Mouse (Mus musculus): ENCODE data around the gene Cnih2. TPM values are rescaled to one million over a fixed set of nuclear protein-coding genes. Genes with fewer than 3 reads are reported as not detected.
A peak's percentile ranks its signal among the peaks of the same experiment; 100 is the strongest.

Gene Cnih2
- polyA plus RNA-seq, 1 experiment from 2014 or later, result 48.9 TPM

- ATAC-seq (replicated peaks; ENCODE audit: insufficient number of reproducible peaks, low FRiP score, low TSS enrichment, low read depth), result no peak
- DNase-seq (ENCODE audit: low spot score), result no peak
- Histone ChIP-seq H3K4me1 (ENCODE audit: control insufficient read depth, insufficient read depth, low read length) (peaks cover 6% of the 10 kb centered on the region; the same call in 1 of the 2 replicates), H3K9me3 (replicated peaks; ENCODE audit: control insufficient read depth, low read length) (no peaks in the 10 kb centered on the region), H3K4me3 (ENCODE audit: low read depth, low read length) (peak overlapping the region; percentile 82), H3K36me3 (replicated peaks; ENCODE audit: control insufficient read depth, insufficient read depth, low read depth, low read length) (peaks cover 5% of the 10 kb centered on the region), H3K27me3 (ENCODE audit: control insufficient read depth, insufficient read depth, low read length) (no peaks in the 10 kb centered on the region), H3K9ac (replicated peaks; ENCODE audit: low read length) (peak overlapping the region; percentile 85), H3K27ac (replicated peaks; ENCODE audit: low read depth, low read length) (peak overlapping the region; percentile 82; the same call in 1 of the 2 replicates), H3K4me2 (ENCODE audit: low read depth, low read length) (peak overlapping the region; percentile 88)
- 17% methylated on average over 9 of the region's 9 CpGs for whole genome bisulfite sequencing
These were observed 7.8 kb upstream of the Cnih2 start for GRCm38 (mm10) chr19:5106074-5106473.

- WGBS, result 3% methylated on average over 24 of the region's 31 CpGs
- Histone ChIP-seq H3K4me3 (ENCODE audit: low read depth, low read length) (peak overlapping the region; percentile 69), H3K36me3 (replicated peaks; ENCODE audit: control insufficient read depth, insufficient read depth, low read depth, low read length) (peaks cover 9% of the 10 kb centered on the region), H3K4me1 (ENCODE audit: control insufficient read depth, insufficient read depth, low read length) (peaks cover 13% of the 10 kb centered on the region), H3K9ac (replicated peaks; ENCODE audit: low read length) (peak overlapping the region; percentile 87), H3K27ac (replicated peaks; ENCODE audit: low read depth, low read length) (no peak overlapping the region; the same call in 1 of the 2 replicates), H3K9me3 (replicated peaks; ENCODE audit: control insufficient read depth, low read length) (no peaks in the 10 kb centered on the region), H3K27me3 (ENCODE audit: control insufficient read depth, insufficient read depth, low read length) (no peaks in the 10 kb centered on the region; the same call in 1 of the 2 replicates), H3K4me2 (ENCODE audit: low read depth, low read length) (peak overlapping the region; percentile 99)
- DNase-seq (ENCODE audit: low spot score) (peak; percentile 56), ATAC-seq (replicated peaks; ENCODE audit: insufficient number of reproducible peaks, low FRiP score, low TSS enrichment, low read depth) (0 out of 2 replicates have a peak, but pooled peaks have one; percentile 16)
These were observed 579 bp downstream of the Cnih2 start for GRCm38 (mm10) chr19:5097521-5098362.

GRCm38 (mm10) chr19:5095887-5096474 is 2.3 kb downstream of the Cnih2 start:
- Histone ChIP-seq H3K4me1 (ENCODE audit: control insufficient read depth, insufficient read depth, low read length) (peaks cover 13% of the 10 kb centered on the region), H3K9ac (replicated peaks; ENCODE audit: low read length) (0 out of 2 replicates have a peak overlapping the region, but pooled peaks have one; percentile 35), H3K4me3 (ENCODE audit: low read depth, low read length) (no peak overlapping the region), H3K27me3 (ENCODE audit: control insufficient read depth, insufficient read depth, low read length) (no peaks in the 10 kb centered on the region; the same call in 1 of the 2 replicates), H3K9me3 (replicated peaks; ENCODE audit: control insufficient read depth, low read length) (no peaks in the 10 kb centered on the region), H3K36me3 (replicated peaks; ENCODE audit: control insufficient read depth, insufficient read depth, low read depth, low read length) (peaks cover 5% of the 10 kb centered on the region), H3K4me2 (ENCODE audit: low read depth, low read length) (no peak overlapping the region; the same call in 1 of the 2 replicates), H3K27ac (replicated peaks; ENCODE audit: low read depth, low read length) (no peak overlapping the region)
- DNase-seq (ENCODE audit: low spot score) (no peak), ATAC-seq (replicated peaks; ENCODE audit: insufficient number of reproducible peaks, low FRiP score, low TSS enrichment, low read depth) (no peak)
- 11% methylated on average over 9 of the region's 9 CpGs for WGBS

- Histone ChIP-seq H3K9me3 (replicated peaks; ENCODE audit: control insufficient read depth, low read length) (no peaks in the 10 kb centered on the region), H3K36me3 (replicated peaks; ENCODE audit: control insufficient read depth, insufficient read depth, low read depth, low read length) (peaks cover under 1% of the 10 kb centered on the region), H3K27ac (replicated peaks; ENCODE audit: low read depth, low read length) (no peak overlapping the region), H3K4me3 (ENCODE audit: low read depth, low read length) (peak overlapping the region; percentile 6; the same call in 1 of the 2 replicates), H3K27me3 (ENCODE audit: control insufficient read depth, insufficient read depth, low read length) (no peaks in the 10 kb centered on the region; the same call in 1 of the 2 replicates), H3K4me2 (ENCODE audit: low read depth, low read length) (no peak overlapping the region), H3K4me1 (ENCODE audit: control insufficient read depth, insufficient read depth, low read length) (peaks cover 13% of the 10 kb centered on the region), H3K9ac (replicated peaks; ENCODE audit: low read length) (no peak overlapping the region)
- WGBS, result 45% methylated on average over 11 of the region's 11 CpGs
- DNase-seq (ENCODE audit: low spot score) (no peak), ATAC-seq (replicated peaks; ENCODE audit: insufficient number of reproducible peaks, low FRiP score, low TSS enrichment, low read depth) (no peak; the same call in 1 of the 2 replicates)
These were observed 3.4 kb downstream of the Cnih2 start for GRCm38 (mm10) chr19:5094746-5095417.

- Histone ChIP-seq H3K36me3 (replicated peaks; ENCODE audit: control insufficient read depth, insufficient read depth, low read depth, low read length) (no peaks in the 10 kb centered on the region), H3K27me3 (ENCODE audit: control insufficient read depth, insufficient read depth, low read length) (no peaks in the 10 kb centered on the region; the same call in 1 of the 2 replicates), H3K4me3 (ENCODE audit: low read depth, low read length) (peak overlapping the region; percentile 6; the same call in 1 of the 2 replicates), H3K9me3 (replicated peaks; ENCODE audit: control insufficient read depth, low read length) (no peaks in the 10 kb centered on the region), H3K27ac (replicated peaks; ENCODE audit: low read depth, low read length) (no peak overlapping the region), H3K4me1 (ENCODE audit: control insufficient read depth, insufficient read depth, low read length) (peaks cover 15% of the 10 kb centered on the region), H3K4me2 (ENCODE audit: low read depth, low read length) (no peak overlapping the region), H3K9ac (replicated peaks; ENCODE audit: low read length) (no peak overlapping the region)
- WGBS, result 2% methylated on average over 21 of the region's 21 CpGs
- DNase-seq (ENCODE audit: low spot score) (peak; percentile 98), ATAC-seq (replicated peaks; ENCODE audit: insufficient number of reproducible peaks, low FRiP score, low TSS enrichment, low read depth) (peak; percentile 61)
These were observed 4.1 kb downstream of the Cnih2 start for GRCm38 (mm10) chr19:5094243-5094632.

- no peak overlapping the region for H3K4me3 ChIP-seq (ENCODE audit: low read depth, low read length)
- H3K9ac ChIP-seq (replicated peaks; ENCODE audit: low read length), result no peak overlapping the region
- no peaks in the 10 kb centered on the region; the same call in 1 of the 2 replicates for H3K27me3 ChIP-seq (ENCODE audit: control insufficient read depth, insufficient read depth, low read length)
- H3K27ac ChIP-seq (replicated peaks; ENCODE audit: low read depth, low read length), result no peak overlapping the region
- H3K9me3 ChIP-seq (replicated peaks; ENCODE audit: control insufficient read depth, low read length), result no peaks in the 10 kb centered on the region
- no peak overlapping the region for H3K4me2 ChIP-seq (ENCODE audit: low read depth, low read length)
- DNase-seq (ENCODE audit: low spot score) (no peak), ATAC-seq (replicated peaks; ENCODE audit: insufficient number of reproducible peaks, low FRiP score, low TSS enrichment, low read depth) (0 out of 2 replicates have a peak, but pooled peaks have one; percentile 1)
- 76% methylated on average over 12 of the region's 12 CpGs for WGBS
- no peaks in the 10 kb centered on the region for H3K36me3 ChIP-seq (replicated peaks; ENCODE audit: control insufficient read depth, insufficient read depth, low read depth, low read length)
- H3K4me1 ChIP-seq (ENCODE audit: control insufficient read depth, insufficient read depth, low read length), result peaks cover 15% of the 10 kb centered on the region
These were observed 4.7 kb downstream of the Cnih2 start for GRCm38 (mm10) chr19:5093481-5094242.

- Histone ChIP-seq H3K27ac (replicated peaks; ENCODE audit: low read depth, low read length) (no peak overlapping the region), H3K36me3 (replicated peaks; ENCODE audit: control insufficient read depth, insufficient read depth, low read depth, low read length) (no peaks in the 10 kb centered on the region), H3K27me3 (ENCODE audit: control insufficient read depth, insufficient read depth, low read length) (no peaks in the 10 kb centered on the region; the same call in 1 of the 2 replicates), H3K9me3 (replicated peaks; ENCODE audit: control insufficient read depth, low read length) (no peaks in the 10 kb centered on the region), H3K4me2 (ENCODE audit: low read depth, low read length) (no peak overlapping the region; the same call in 1 of the 2 replicates), H3K9ac (replicated peaks; ENCODE audit: low read length) (no peak overlapping the region), H3K4me1 (ENCODE audit: control insufficient read depth, insufficient read depth, low read length) (peaks cover 17% of the 10 kb centered on the region), H3K4me3 (ENCODE audit: low read depth, low read length) (no peak overlapping the region)
- DNase-seq (ENCODE audit: low spot score) (no peak), ATAC-seq (replicated peaks; ENCODE audit: insufficient number of reproducible peaks, low FRiP score, low TSS enrichment, low read depth) (no peak)
- 85% methylated on average over 9 of the region's 10 CpGs for WGBS
These were observed 6.2 kb downstream of the Cnih2 start for GRCm38 (mm10) chr19:5092083-5092482.

All from embryonic facial prominence, embryonic 11.5 days (tissue).